Mouse (Mus musculus) neural tube, embryonic 15.5 days (tissue): ENCODE data around the gene Maf. TPM values are rescaled to one million over a fixed set of nuclear protein-coding genes. Genes with fewer than 3 reads are reported as not detected.

Experiments
- ATAC-seq: fragments of 200-750 bp; cut with Nextera tagmentation; 2 replicates; pipeline ENCODE4 v1.8.0; 2017; ENCODE audit warnings: mild to moderate bottlenecking, moderate TSS enrichment, moderate library complexity; ENCODE audit not compliant: low FRiP score
- H3K27ac ChIP-seq: fragments of 300-500 bp; sonication (generic); replicated peaks from 2 replicates; pipeline ENCODE4 v1.5.1; 2015; ENCODE audit warnings: mild to moderate bottlenecking, inconsistent platforms
- H3K27me3 ChIP-seq: fragments of 300-500 bp; sonication (generic); replicated peaks from 2 replicates; pipeline ENCODE4 v1.6.1; 2015; ENCODE audit warnings: inconsistent platforms
- H3K36me3 ChIP-seq: fragments of 300-500 bp; sonication (generic); 2 replicates; pipeline ENCODE4 v1.6.1; 2015; ENCODE audit warnings: inconsistent platforms
- H3K4me1 ChIP-seq: fragments of 300-500 bp; sonication (generic); 2 replicates; pipeline ENCODE4 v1.6.1; 2015; ENCODE audit warnings: inconsistent platforms
- H3K4me2 ChIP-seq: fragments of 300-500 bp; sonication (generic); 2 replicates; pipeline ENCODE4 v1.6.1; 2015; ENCODE audit warnings: inconsistent platforms, mild to moderate bottlenecking, moderate library complexity
- H3K4me3 ChIP-seq: fragments of 300-500 bp; sonication (generic); replicated peaks from 2 replicates; pipeline ENCODE4 v1.5.1; 2015; ENCODE audit warnings: mild to moderate bottlenecking, inconsistent platforms
- H3K9ac ChIP-seq: fragments of 300-500 bp; sonication (generic); replicated peaks from 2 replicates; pipeline ENCODE4 v1.6.1; 2015; ENCODE audit warnings: mild to moderate bottlenecking, inconsistent platforms
- H3K9me3 ChIP-seq: fragments of 300-500 bp; sonication (generic); replicated peaks from 2 replicates; pipeline ENCODE4 v1.6.1; 2016; ENCODE audit warnings: inconsistent platforms
- WGBS: fragments of 180-500 bp; shearing (Covaris S2); methylation state at CpG from one replicate; pipeline ENCODE4 v1.1.7; 2015; ENCODE audit warnings: mixed read lengths; 5-methylcytosine and 5-hydroxymethylcytosine counted together
- polyA plus RNA-seq: library from polyadenylated mRNA; unstranded; fragments of >200 nt; fragmentation: Nextera tagmentation; extraction: Ambion mirVana; gene quantifications from 2 replicates; pipeline ENCODE4 v1.2.1, GENCODE M21; 2015

Gene Maf
- polyA plus RNA-seq, 1 experiment from 2014 or later, result 12.8 TPM

- no peak overlapping the region for H3K27ac ChIP-seq
- H3K36me3 ChIP-seq, result no peaks in the 10 kb centered on the region
- H3K4me1 ChIP-seq, result no peaks in the 10 kb centered on the region
- no peaks in the 10 kb centered on the region for H3K27me3 ChIP-seq
- H3K4me2 ChIP-seq, result no peak overlapping the region
- no peak overlapping the region for H3K9ac ChIP-seq
- no peak overlapping the region for H3K4me3 ChIP-seq
- ATAC-seq, result no peak
- 85% methylated on average over 5 of the region's 5 CpGs for WGBS
- no peaks in the 10 kb centered on the region for H3K9me3 ChIP-seq
Observed at GRCm38 (mm10) chr8:115639951-115640350, 67.6 kb downstream of the Maf start.

GRCm38 (mm10) chr8:115636751-115637150 is 70.8 kb downstream of the Maf start:
- H3K4me3 ChIP-seq, result no peak overlapping the region
- H3K4me2 ChIP-seq, result no peak overlapping the region
- 86% methylated on average over 6 of the region's 6 CpGs for WGBS
- ATAC-seq, result no peak
- 0 out of 2 replicates have a peak, but pooled peaks cover 3% of the 10 kb centered on the region for H3K4me1 ChIP-seq
- no peak overlapping the region for H3K27ac ChIP-seq
- H3K9me3 ChIP-seq, result no peaks in the 10 kb centered on the region
- H3K36me3 ChIP-seq, result no peaks in the 10 kb centered on the region
- no peaks in the 10 kb centered on the region for H3K27me3 ChIP-seq
- H3K9ac ChIP-seq, result no peak overlapping the region
